Mouse (Mus musculus): ENCODE measurements around the gene U2af1.
"Not testable (repeated sequence)": the region's sequence is repeated elsewhere in the genome, so short reads cannot be mapped to it uniquely, and the experiment has no call there.

U2af1 gene

DNA sequence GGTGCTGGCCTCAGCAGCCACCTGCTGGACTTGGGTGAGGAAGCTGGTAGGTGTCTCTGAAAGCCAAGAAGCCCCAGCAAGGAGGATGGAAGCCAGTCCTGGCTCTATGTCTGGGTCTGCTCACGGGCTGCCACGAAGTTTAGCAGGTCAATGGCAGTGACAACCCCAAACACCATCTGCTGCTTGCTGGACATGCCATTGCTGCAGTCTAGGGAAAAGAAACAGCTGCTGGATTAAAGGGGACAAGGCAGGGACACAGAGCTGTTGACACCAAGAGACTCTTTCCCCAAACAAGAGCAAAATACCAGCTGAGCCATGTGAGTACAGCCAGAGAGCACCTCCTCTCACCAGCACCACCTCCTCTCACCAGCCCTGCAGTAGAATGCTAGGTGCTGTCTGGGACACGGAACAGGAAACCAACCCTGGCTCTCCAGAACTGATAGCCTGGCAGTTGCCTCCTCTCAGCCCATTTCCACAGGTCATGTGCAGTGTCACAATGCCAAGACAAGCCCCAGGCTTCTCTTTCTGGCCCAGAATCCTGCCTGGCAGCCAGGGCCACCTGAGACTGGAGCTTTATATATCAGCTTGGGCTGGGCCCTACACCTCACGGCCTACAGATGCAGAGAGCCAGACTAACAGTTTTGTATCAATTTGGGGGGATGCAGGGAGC, 45.5 kb downstream of the U2af1 start:
- no peak for DNase-seq (ENCODE audit: low read depth)

DNA sequence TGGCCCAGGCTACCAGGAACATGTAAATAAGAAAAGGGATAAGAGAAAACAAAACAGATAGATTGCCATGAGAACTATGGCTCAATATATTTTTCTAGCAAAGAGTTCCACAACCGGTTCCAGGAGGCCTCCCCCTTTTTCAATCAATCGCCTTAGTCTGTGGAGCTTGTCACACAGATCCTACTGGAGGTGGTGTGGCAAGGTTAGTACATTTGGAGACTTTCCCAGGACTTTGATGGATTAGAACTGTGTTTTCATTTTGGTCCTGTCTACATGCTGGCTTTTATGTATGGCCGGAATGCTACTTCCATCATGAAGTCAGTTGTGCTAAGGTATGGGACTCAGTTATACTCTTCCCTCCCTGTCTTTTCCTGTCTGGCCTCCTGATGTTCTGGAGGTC, 48.8 kb downstream of the U2af1 start:
- no peak for DNase-seq (ENCODE audit: low read depth)

DNA sequence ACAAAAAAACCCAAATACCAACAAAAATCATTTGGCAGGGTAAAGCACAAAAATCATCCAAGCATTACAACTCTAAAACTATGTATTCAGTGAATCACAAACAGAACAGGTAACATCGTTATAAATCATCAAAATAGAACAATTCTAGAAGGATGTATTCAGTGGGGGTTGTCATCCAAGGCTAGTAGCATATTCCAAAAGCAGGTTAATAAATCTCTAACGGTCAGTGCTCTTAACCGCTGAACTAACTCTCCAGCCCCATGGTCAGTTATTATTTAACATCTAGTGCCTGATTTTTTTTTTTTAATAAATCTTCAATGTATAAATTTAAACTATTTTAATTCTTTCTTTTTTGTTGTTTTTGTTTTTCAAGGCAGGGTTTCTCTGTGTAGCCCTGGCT, 49.5 kb downstream of the U2af1 start:
- not testable (repeated sequence) for DNase-seq (ENCODE audit: low read depth)

DNA sequence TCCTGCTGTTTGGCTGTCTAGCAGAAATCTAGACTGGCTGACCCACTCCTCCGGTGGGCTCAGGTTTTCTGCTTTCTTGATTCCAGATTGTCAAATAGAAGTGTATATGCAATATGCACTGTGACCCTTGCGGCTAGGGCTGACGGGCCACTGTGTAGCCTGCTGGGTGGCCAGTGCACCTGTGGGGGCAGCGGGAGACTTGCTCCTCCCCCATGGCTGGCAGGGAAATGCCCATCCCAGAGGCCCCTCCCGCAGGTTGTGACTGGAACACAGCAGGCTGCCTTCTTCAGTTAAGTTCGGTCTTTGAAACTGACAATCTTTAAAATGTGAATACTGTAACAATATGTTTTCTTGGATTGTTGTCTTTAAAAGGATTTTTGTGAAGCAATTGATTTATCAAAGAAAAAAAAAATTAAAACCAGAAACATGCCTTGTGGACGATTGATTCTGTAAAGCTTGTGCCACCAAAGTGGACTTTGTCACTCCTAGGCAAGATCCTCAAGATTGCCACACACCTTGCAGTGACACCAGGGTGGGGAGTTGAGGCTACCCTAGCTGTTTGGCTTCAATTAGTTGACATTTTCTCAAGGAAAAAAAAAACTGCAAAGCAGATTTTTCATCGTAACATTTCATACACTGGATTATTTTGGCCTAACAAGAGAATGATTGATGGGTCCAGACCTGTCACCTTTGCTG, 51.3 kb downstream of the U2af1 start:
- DNase-seq (ENCODE audit: low read depth), result no peak

GRCm38 (mm10) chr17:31606424-31606823, 52.3 kb downstream of the U2af1 start:
- DNase-seq (ENCODE audit: low read depth), result no peak

DNA sequence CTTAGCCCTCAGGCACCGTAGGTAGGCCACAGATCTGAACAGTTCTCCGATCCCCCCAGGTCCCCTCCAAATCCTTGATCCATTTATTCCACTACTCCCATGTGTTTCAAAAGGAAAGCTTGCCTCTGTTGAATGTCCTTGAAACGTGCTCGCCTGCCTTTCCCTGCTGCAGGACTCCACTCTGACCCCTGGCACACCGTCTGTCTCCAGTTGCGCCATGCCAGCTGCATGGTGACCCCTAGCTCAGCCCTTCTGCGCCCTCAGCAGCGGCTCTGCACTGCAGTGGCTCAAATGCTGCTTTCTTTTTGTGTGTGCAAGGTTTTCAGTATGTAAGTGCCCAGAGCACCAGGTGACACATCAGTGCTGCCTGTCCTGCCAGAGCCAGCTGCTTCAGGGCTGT, 60.1 kb downstream of the U2af1 start:
- DNase-seq (ENCODE audit: low read depth), result no peak

- DNase-seq (ENCODE audit: low read depth), result no peak
Measured at GRCm38 (mm10) chr17:31597957-31598356, 60.7 kb downstream of the U2af1 start.
